Mouse (Mus musculus): ENCODE data around the gene Tcf7l1. TPM values are rescaled to one million over a fixed set of nuclear protein-coding genes. Genes with fewer than 3 reads are reported as not detected.
A peak's percentile ranks its signal among the peaks of the same experiment; 100 is the strongest.

Gene Tcf7l1
- polyA plus RNA-seq, 1 experiment from 2014 or later, result 31.5 TPM

GRCm38 (mm10) chr6:72696601-72697335 is 92.3 kb downstream of the Tcf7l1 start:
- no peaks in the 10 kb centered on the region for H3K9me3 ChIP-seq (ENCODE audit: low read length)
- H3K4me2 ChIP-seq (replicated peaks; ENCODE audit: low read depth, low read length), result peak overlapping the region; percentile 22; the same call in 1 of the 2 replicates
- H3K27ac ChIP-seq (ENCODE audit: low read length), result peak overlapping the region; percentile 63
- no peak overlapping the region for H3K4me3 ChIP-seq (ENCODE audit: low read length)
- ATAC-seq (ENCODE audit: low FRiP score, low TSS enrichment), result peak; percentile 71
- 17% methylated on average over 11 of the region's 11 CpGs for WGBS
- no peaks in the 10 kb centered on the region for H3K36me3 ChIP-seq (ENCODE audit: insufficient read depth, low read length)
- no peaks in the 10 kb centered on the region for H3K27me3 ChIP-seq (ENCODE audit: insufficient read depth, low read length)
- H3K4me1 ChIP-seq (ENCODE audit: insufficient read depth, low read length), result peaks cover 62% of the 10 kb centered on the region
- no peak overlapping the region for H3K9ac ChIP-seq (replicated peaks; ENCODE audit: low read length)

- H3K4me1 ChIP-seq (ENCODE audit: insufficient read depth, low read length), result peaks cover 81% of the 10 kb centered on the region
Measured at GRCm38 (mm10) chr6:72694791-72695204, 94.3 kb downstream of the Tcf7l1 start.

GRCm38 (mm10) chr6:72694047-72694790 is 94.8 kb downstream of the Tcf7l1 start:
- Histone ChIP-seq H3K4me1 (ENCODE audit: insufficient read depth, low read length) (peaks cover 84% of the 10 kb centered on the region), H3K9ac (replicated peaks; ENCODE audit: low read length) (peak overlapping the region; percentile 33; the same call in 1 of the 2 replicates), H3K9me3 (ENCODE audit: low read length) (no peaks in the 10 kb centered on the region), H3K27ac (ENCODE audit: low read length) (peak overlapping the region; percentile 78), H3K4me2 (replicated peaks; ENCODE audit: low read depth, low read length) (no peak overlapping the region), H3K36me3 (ENCODE audit: insufficient read depth, low read length) (no peaks in the 10 kb centered on the region), H3K27me3 (ENCODE audit: insufficient read depth, low read length) (no peaks in the 10 kb centered on the region), H3K4me3 (ENCODE audit: low read length) (no peak overlapping the region)
- 33% methylated on average over 5 of the region's 5 CpGs for WGBS
- no peak for ATAC-seq (ENCODE audit: low FRiP score, low TSS enrichment)

More at GRCm38 (mm10) chr6:72694791-72695204, 94.3 kb downstream of the Tcf7l1 start:
- H3K36me3 ChIP-seq (ENCODE audit: insufficient read depth, low read length), result no peaks in the 10 kb centered on the region
- H3K27me3 ChIP-seq (ENCODE audit: insufficient read depth, low read length), result no peaks in the 10 kb centered on the region
- H3K9ac ChIP-seq (replicated peaks; ENCODE audit: low read length), result peak overlapping the region; percentile 33; the same call in 1 of the 2 replicates
- peak overlapping the region; percentile 78 for H3K27ac ChIP-seq (ENCODE audit: low read length)
- no peak overlapping the region for H3K4me2 ChIP-seq (replicated peaks; ENCODE audit: low read depth, low read length)
- H3K9me3 ChIP-seq (ENCODE audit: low read length), result no peaks in the 10 kb centered on the region
- H3K4me3 ChIP-seq (ENCODE audit: low read length), result no peak overlapping the region
- no peak for ATAC-seq (ENCODE audit: low FRiP score, low TSS enrichment)
- WGBS, result 35% methylated on average over 10 of the region's 10 CpGs

- Histone ChIP-seq H3K9ac (replicated peaks; ENCODE audit: low read length) (no peak overlapping the region), H3K27ac (ENCODE audit: low read length) (no peak overlapping the region), H3K27me3 (ENCODE audit: insufficient read depth, low read length) (no peaks in the 10 kb centered on the region), H3K4me2 (replicated peaks; ENCODE audit: low read depth, low read length) (no peak overlapping the region), H3K36me3 (ENCODE audit: insufficient read depth, low read length) (no peaks in the 10 kb centered on the region), H3K9me3 (ENCODE audit: low read length) (no peaks in the 10 kb centered on the region), H3K4me3 (ENCODE audit: low read length) (no peak overlapping the region), H3K4me1 (ENCODE audit: insufficient read depth, low read length) (peaks cover 79% of the 10 kb centered on the region)
- 71% methylated on average over 6 of the region's 6 CpGs for whole genome bisulfite sequencing
- no peak for ATAC-seq (ENCODE audit: low FRiP score, low TSS enrichment)
Measured at GRCm38 (mm10) chr6:72692469-72692868, 96.6 kb downstream of the Tcf7l1 start.

DNA sequence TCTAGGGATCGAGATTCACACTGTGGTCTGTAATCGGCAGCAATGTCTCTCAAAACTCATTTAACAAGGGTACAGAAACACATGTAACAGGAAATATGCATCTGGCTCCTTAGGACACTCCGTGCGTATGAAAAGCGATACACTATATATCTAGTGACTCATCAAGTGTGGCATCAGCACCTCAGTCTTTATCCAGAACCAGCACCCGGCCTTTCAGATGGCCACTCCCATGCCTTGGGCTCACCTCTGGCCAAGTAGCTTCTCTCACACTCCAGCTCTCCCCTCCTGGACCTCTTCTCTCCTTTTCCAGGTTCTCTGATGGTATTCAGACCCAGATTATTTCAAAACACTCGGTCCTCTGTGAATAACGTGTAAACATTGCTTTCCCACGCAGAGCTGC is 97.5 kb downstream of the Tcf7l1 start:
- Histone ChIP-seq H3K9ac (replicated peaks; ENCODE audit: low read length) (no peak overlapping the region), H3K4me3 (ENCODE audit: low read length) (no peak overlapping the region), H3K4me2 (replicated peaks; ENCODE audit: low read depth, low read length) (no peak overlapping the region), H3K27ac (ENCODE audit: low read length) (0 out of 2 replicates have a peak overlapping the region, but pooled peaks have one; percentile 30), H3K4me1 (ENCODE audit: insufficient read depth, low read length) (peaks cover 70% of the 10 kb centered on the region), H3K9me3 (ENCODE audit: low read length) (no peaks in the 10 kb centered on the region), H3K36me3 (ENCODE audit: insufficient read depth, low read length) (no peaks in the 10 kb centered on the region), H3K27me3 (ENCODE audit: insufficient read depth, low read length) (no peaks in the 10 kb centered on the region)
- ATAC-seq (ENCODE audit: low FRiP score, low TSS enrichment), result no peak
- WGBS, result 63% methylated on average over 9 of the region's 9 CpGs

DNA sequence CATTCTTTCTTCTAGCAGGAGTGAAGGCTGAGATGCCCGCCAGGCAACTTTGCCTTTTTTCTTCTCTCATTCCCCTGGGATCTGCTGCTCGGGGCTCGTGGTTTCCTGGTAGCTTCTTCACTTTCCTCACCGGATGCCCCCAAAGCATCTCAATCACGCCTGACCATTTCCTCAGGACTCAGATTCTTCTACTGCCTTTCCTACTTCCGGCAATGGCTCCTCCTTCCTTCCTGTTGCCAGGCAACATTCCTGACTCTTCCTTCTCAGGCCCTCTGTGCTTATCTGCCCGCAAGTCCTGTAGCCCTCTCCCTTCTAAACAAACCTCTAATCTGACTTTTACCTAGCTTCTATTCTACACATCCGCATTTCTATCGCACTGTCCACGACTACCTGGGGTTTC is 98.5 kb downstream of the Tcf7l1 start:
- no peak overlapping the region for H3K4me3 ChIP-seq (ENCODE audit: low read length)
- WGBS, result 58% methylated on average over 10 of the region's 10 CpGs
- no peaks in the 10 kb centered on the region for H3K36me3 ChIP-seq (ENCODE audit: insufficient read depth, low read length)
- H3K9me3 ChIP-seq (ENCODE audit: low read length), result no peaks in the 10 kb centered on the region
- no peak overlapping the region for H3K9ac ChIP-seq (replicated peaks; ENCODE audit: low read length)
- H3K4me1 ChIP-seq (ENCODE audit: insufficient read depth, low read length), result peaks cover 64% of the 10 kb centered on the region
- H3K4me2 ChIP-seq (replicated peaks; ENCODE audit: low read depth, low read length), result peak overlapping the region; percentile 4; the same call in 1 of the 2 replicates
- peak overlapping the region; percentile 76 for H3K27ac ChIP-seq (ENCODE audit: low read length)
- H3K27me3 ChIP-seq (ENCODE audit: insufficient read depth, low read length), result no peaks in the 10 kb centered on the region
- ATAC-seq (ENCODE audit: low FRiP score, low TSS enrichment), result no peak

GRCm38 (mm10) chr6:72690001-72690400 is 99.1 kb downstream of the Tcf7l1 start:
- ATAC-seq (ENCODE audit: low FRiP score, low TSS enrichment), result peak; percentile 40; the same call in 1 of the 2 replicates
- Histone ChIP-seq H3K27ac (ENCODE audit: low read length) (peak overlapping the region; percentile 76), H3K4me1 (ENCODE audit: insufficient read depth, low read length) (peaks cover 64% of the 10 kb centered on the region), H3K9me3 (ENCODE audit: low read length) (no peaks in the 10 kb centered on the region), H3K4me2 (replicated peaks; ENCODE audit: low read depth, low read length) (no peak overlapping the region), H3K4me3 (ENCODE audit: low read length) (no peak overlapping the region), H3K9ac (replicated peaks; ENCODE audit: low read length) (no peak overlapping the region), H3K27me3 (ENCODE audit: insufficient read depth, low read length) (no peaks in the 10 kb centered on the region), H3K36me3 (ENCODE audit: insufficient read depth, low read length) (no peaks in the 10 kb centered on the region)
- 37% methylated on average over 8 of the region's 8 CpGs for WGBS

DNA sequence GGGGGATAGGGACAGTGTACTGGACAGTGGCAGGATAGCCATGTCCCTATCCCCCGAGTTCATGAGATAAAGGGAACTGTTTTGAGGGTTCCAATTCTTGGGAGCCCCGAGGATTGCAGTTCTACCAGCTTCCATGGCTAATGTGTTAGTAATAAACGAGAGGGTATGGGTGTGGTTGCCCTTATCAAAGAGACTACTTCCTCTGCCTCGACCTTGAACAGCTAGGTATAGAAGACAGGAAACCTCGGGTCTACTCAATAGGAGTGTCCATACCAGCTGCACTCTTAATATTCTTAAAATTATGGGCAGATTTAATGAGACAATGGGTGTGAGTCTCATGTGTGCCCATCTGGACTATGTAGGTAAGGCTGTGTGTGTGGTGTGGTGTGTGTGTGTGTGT is 100.0 kb downstream of the Tcf7l1 start:
- no peak overlapping the region for H3K4me3 ChIP-seq (ENCODE audit: low read length)
- H3K4me1 ChIP-seq (ENCODE audit: insufficient read depth, low read length), result peaks cover 62% of the 10 kb centered on the region
- ATAC-seq (ENCODE audit: low FRiP score, low TSS enrichment), result no peak
- H3K4me2 ChIP-seq (replicated peaks; ENCODE audit: low read depth, low read length), result no peak overlapping the region
- H3K36me3 ChIP-seq (ENCODE audit: insufficient read depth, low read length), result no peaks in the 10 kb centered on the region
- no peak overlapping the region for H3K27ac ChIP-seq (ENCODE audit: low read length)
- no peaks in the 10 kb centered on the region for H3K27me3 ChIP-seq (ENCODE audit: insufficient read depth, low read length)
- H3K9ac ChIP-seq (replicated peaks; ENCODE audit: low read length), result no peak overlapping the region
- WGBS, result 73% methylated on average over 5 of the region's 5 CpGs
- no peaks in the 10 kb centered on the region for H3K9me3 ChIP-seq (ENCODE audit: low read length)

DNA sequence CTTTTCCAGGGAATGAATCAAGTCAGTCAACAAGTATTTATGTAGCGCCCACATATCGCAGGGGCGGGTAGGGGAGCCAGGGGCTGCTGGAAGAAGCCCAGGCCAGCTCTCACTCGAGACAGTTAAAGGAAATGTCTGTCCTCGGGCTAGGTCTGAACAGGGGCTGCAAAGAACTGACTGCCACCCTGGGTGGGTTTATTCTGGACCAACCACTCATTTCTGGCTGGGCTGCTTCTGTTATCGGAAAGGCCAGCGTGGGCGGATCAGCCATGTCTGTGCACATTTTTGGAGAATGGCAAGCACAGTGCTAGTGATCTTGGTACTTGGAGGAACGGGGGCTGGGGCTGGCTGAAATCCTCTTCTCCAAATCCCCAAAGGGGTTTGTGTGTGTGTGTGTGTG is 103.9 kb downstream of the Tcf7l1 start:
- Histone ChIP-seq H3K4me2 (replicated peaks; ENCODE audit: low read depth, low read length) (no peak overlapping the region), H3K27me3 (ENCODE audit: insufficient read depth, low read length) (no peaks in the 10 kb centered on the region), H3K4me1 (ENCODE audit: insufficient read depth, low read length) (peaks cover 50% of the 10 kb centered on the region), H3K4me3 (ENCODE audit: low read length) (no peak overlapping the region), H3K9me3 (ENCODE audit: low read length) (no peaks in the 10 kb centered on the region), H3K36me3 (ENCODE audit: insufficient read depth, low read length) (no peaks in the 10 kb centered on the region), H3K27ac (ENCODE audit: low read length) (peak overlapping the region; percentile 59; the same call in 1 of the 2 replicates), H3K9ac (replicated peaks; ENCODE audit: low read length) (no peak overlapping the region)
- no peak for ATAC-seq (ENCODE audit: low FRiP score, low TSS enrichment)
- WGBS, result 50% methylated on average over 9 of the region's 9 CpGs
